Mouse (Mus musculus) left cerebral cortex, adult 9 months (tissue): ENCODE measurements around the gene Mrpl30.

Experiments
- DNase-seq, 2 experiments: peaks; one replicate each; pipeline ENCODE4 v3.0.0; 2022; ENCODE audit warnings: low spot score in 2 of 2

The Mrpl30 gene

GRCm38 (mm10) chr1:37890025-37890652 is at the start of gene Mrpl30, which contains the start of gene Mitd1:
TSS of gene Mrpl30 (plus strand) at chr1:37890477.
TSS of gene Mitd1 (minus strand) at chr1:37890411.
- peak; percentile 64 to 92 for DNase-seq

- DNase-seq: no peak
Observed at GRCm38 (mm10) chr1:37846878-37847277, 43.4 kb upstream of the Mrpl30 start.

- DNase-seq: no peak
Observed at GRCm38 (mm10) chr1:37850696-37851095, 39.6 kb upstream of the Mrpl30 start.

- peak; percentile 99 to 100 for DNase-seq
Observed at GRCm38 (mm10) chr1:37864511-37865400, 25.5 kb upstream of the Mrpl30 start.

GRCm38 (mm10) chr1:37865401-37866215 is 24.7 kb upstream of the Mrpl30 start:
- no peak for DNase-seq

- no peak for DNase-seq
Observed at GRCm38 (mm10) chr1:37866286-37866685, 24.0 kb upstream of the Mrpl30 start, which contains the start of gene Tsga10. TSS of gene Tsga10 (minus strand) at chr1:37866429.

GRCm38 (mm10) chr1:37867056-37867455 is 23.2 kb upstream of the Mrpl30 start:
- peak in 1 of 2 experiments; percentile 50 for DNase-seq

GRCm38 (mm10) chr1:37867684-37868322 is 22.5 kb upstream of the Mrpl30 start:
- DNase-seq: no peak

- DNase-seq: no peak
Observed at GRCm38 (mm10) chr1:37868640-37869039, 21.6 kb upstream of the Mrpl30 start.

- DNase-seq: no peak
Observed at GRCm38 (mm10) chr1:37869362-37869761, 20.9 kb upstream of the Mrpl30 start.

- peak in 1 of 2 experiments; percentile 39 for DNase-seq
Observed at GRCm38 (mm10) chr1:37871704-37872103, 18.6 kb upstream of the Mrpl30 start, which contains the start of gene Lipt1. TSS of gene Lipt1 (plus strand) at chr1:37871738.

GRCm38 (mm10) chr1:37872131-37873067 is 17.9 kb upstream of the Mrpl30 start:
- peak; percentile 80 to 81 for DNase-seq

- DNase-seq: no peak
Observed at GRCm38 (mm10) chr1:37873157-37873556, 17.1 kb upstream of the Mrpl30 start.

- no peak for DNase-seq
Observed at GRCm38 (mm10) chr1:37877736-37878460, 12.4 kb upstream of the Mrpl30 start.

GRCm38 (mm10) chr1:37883411-37883810 is 6.9 kb upstream of the Mrpl30 start:
- DNase-seq: no peak

- no peak for DNase-seq
Observed at GRCm38 (mm10) chr1:37884451-37884850, 5.8 kb upstream of the Mrpl30 start.

GRCm38 (mm10) chr1:37889206-37889605 is 1.1 kb upstream of the Mrpl30 start:
- no peak for DNase-seq

- DNase-seq: no peak
Observed at GRCm38 (mm10) chr1:37891400-37891799, 1.1 kb downstream of the Mrpl30 start.

- no peak for DNase-seq
Observed at GRCm38 (mm10) chr1:37894606-37895005, 4.3 kb downstream of the Mrpl30 start.

GRCm38 (mm10) chr1:37899816-37900215 is 9.5 kb downstream of the Mrpl30 start:
- DNase-seq: no peak
